Mouse (Mus musculus) heart, adult 9 months (tissue): ENCODE results near the gene Tmem63c.

Source experiments
- DNase-seq, 2 experiments: peaks; one replicate each; pipeline ENCODE4 v3.0.0; 2022; ENCODE audit warnings: low spot score in 2 of 2

Tmem63c gene

DNA sequence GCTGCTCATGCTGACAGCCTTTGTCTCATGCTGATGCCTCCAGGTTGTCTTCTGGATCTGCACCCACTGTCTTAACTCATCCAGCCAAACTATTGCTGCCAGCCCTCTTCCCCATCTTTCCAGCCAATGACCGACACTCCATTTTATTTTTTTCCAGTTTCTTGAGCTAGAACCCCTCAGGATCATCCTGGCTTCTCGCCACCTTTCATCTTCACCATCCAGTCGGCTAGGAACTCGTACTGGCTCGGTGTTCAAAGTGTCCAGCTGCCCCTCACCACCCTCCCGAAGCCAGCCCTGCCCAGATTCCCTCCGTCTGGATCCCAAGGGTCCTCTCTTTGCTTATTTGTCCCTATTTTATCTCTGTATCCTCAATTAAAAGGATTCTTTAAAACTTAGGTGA is 33.7 kb downstream of the Tmem63c start:
- DNase-seq = no peak

DNA sequence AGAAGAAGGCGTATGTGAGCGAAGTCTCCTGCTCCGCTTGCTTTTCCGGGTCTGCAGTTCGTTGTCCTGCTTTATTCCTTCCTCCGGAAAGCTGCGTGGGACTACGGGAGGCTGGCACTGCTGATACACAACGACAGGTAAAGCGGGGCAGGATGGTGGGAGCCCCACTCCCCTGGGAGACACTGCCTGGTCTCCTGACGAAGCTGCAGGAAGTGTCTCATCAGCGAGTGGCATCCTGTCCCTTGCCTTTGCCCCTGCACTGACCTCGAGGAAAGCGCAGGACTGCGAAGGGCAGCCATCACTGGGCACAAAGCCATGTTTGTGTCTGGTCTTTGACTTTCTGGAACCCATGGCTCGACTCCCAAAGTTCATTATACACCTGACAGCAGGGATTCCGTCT is 35.9 kb downstream of the Tmem63c start:
- DNase-seq = no peak

DNA sequence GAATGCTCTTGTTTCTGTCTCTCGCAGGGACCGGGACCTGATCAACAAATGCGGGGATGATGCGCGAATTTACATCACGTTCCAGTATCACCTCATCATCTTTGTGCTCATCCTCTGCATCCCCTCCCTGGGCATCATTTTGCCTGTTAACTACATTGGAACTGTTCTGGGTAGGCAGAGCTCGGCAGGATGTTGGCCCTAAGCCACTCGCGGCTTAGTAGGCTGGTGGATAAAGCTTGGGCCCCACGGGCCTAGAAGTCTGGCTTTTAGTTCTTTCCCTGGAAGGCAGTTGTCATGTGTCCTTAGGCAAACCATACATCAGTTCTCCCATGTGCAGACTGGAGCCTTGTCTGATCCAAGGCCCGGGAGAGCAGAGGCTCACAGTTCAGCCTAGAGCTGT is 44.3 kb downstream of the Tmem63c start:
- DNase-seq = no peak

DNA sequence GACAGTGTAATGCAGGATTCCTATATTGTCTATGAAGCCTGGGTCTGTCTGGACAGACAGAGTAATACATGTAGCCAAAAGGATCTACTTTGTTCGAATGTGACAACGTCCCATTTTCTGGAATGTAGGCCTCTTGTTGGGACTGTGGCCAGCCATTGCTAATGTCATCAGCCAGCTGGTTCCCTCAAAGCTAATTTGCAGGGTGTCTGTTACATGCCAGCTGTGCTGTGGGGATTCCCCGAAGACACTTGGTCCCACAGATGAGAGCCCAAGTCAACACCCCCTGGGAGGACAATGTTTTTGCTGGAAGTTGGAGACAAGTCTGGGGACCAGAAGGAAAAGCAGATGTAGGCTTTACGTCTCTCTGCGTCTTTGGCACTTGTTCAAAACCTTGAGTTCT is 45.3 kb downstream of the Tmem63c start:
- DNase-seq = no peak

DNA sequence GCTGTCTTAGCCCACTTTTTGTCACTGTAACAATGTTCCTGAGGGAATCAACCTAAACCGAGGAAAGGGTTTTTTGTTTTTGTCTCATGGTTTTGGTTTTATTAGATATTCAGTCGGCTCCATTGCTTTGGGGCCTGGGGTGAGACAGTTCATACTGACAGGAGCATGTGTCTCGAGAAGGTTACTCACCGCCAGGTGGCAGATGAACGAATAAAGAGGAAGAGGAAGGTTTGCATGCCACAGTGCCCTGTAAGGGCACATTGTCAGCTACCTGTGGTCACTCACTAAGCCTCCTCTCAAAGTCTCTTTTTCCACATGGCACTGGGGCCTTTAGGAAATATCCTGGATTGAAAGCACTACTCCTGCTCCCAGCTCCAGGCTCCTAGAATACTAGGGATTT is 49.4 kb downstream of the Tmem63c start:
- DNase-seq = no peak

DNA sequence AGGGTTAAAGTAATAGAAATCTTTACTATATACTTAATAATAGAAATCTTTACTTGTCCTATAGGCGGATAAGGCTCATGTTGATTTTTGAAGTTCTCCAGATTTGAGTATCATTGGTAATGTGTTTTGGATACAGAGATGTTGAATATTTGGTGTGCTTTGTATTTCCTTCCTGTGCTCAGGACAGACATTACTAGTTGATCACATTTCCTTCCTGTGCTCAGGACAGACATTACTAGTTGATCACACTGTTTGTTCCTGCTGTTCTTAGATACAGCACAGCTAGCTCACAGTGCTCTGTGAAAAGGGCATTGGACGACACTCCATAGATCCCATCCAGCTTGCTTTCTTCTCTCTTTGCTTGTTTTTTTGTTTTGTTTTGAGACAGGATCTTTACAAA is 55.5 kb downstream of the Tmem63c start:
- DNase-seq = no peak

DNA sequence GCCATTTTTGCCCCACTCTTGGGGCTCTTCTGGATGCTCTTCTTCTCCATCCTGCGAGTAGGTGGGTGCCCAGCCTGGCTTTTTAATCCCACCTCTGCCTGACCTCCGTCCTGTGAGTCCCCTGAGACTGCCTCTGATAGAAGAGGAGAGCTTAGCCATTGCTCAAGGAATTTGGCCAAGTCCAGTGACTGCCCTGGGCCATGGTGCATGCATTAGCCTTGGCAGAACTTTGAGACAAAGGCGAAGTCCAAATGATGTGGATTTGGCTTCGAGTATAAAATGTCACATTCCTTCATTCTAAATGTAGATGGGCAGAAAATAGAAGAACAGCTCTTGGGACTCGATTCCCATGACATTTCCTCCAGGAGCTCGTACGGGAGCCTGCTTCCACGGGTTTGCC is 61.7 kb downstream of the Tmem63c start:
- DNase-seq = no peak

DNA sequence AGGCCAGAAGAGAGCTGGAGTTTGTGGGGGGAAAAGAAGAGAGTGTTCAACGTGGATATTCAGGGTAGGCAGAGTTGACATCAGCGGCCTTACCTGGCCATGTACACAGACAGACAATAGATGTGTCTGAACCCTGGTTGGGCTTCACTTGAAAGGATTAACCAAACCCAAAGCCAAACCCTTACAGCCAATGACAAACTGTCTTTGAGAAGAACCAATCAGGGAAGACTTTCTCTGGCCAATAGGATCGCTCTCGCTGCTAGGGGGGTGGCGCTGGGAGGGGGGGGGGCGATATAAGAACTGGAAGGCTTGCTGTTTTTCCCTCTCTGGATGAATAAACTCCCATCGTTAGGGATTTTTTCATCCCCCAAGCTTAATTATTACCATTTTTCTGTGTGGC is 66.1 kb downstream of the Tmem63c start:
- DNase-seq = no peak

DNA sequence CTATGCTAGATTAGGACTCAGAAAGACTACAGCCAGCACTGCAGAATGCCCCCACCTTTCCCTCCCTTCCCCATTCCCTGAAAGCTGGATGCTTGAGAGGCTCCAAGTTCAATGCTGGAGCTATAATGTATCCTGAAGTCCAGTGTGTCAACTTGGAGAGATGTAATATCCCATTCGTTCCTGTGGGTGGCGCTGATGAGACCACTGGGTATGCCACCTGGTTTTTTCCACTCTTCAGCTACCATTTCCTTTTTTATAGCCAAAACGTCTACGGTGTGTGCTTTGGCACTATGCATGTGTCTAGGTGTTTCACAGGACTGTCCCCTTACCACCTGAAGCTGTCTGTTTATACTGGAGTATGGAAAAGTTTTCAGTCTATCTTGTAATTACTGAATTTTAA is 67.2 kb downstream of the Tmem63c start:
- no peak for DNase-seq

DNA sequence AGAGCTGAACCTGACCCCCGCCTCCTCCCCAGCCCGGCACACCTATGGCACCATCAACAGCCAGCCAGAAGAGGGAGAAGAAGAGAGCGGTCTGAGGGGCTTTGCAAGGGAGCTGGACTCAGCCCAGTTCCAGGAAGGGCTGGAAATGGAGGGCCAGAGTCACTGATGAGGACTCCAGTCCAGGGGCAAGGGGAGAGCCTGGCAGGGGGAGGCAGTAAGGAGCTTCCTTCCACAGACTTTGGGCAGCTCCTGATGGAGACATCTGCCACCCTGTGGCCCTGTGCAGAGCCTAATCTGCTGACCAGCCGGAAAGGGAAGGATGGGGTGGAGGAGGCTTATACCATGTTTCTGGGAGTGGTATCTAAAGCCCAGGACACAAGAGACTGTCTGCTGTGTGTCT is 68.1 kb downstream of the Tmem63c start:
- no peak for DNase-seq

DNA sequence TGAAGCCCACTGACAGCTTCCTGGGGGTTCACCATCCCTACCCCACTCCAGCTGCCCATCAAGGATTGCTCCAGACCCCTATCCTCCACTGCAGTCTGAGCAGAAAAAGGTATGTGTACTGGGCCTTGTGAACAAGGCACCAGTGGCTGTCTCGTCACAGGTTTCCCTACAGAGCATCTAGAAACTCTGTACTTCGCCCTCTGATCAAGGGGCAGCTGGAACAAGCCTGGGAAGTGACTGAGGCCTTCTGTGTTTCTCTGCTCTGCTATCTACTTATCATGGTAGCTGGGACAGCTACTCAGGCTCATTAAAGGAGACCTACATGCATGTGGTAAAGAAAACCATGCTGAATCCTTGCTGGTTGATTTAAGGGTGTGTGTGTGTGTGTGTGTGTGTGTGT is 68.6 kb downstream of the Tmem63c start:
- DNase-seq = no peak

DNA sequence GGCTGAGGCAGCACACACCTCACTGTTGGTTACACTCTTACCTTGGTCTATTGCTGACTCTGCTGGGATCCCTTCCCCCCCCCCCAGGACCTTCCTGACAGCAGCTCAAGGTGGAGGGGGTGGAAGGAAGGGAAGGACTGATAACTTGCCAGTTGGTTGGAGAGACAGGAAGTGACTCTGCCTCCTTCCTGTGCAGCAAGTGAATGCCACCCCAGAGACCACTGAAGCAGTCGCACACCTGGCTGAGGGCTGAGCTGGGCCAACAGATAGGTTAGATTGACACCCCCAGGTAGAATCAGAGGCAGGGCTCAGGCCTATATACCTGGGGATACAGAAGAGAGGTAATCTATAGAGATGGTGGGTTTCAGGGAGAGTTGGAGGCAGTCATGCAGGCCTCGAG is 70.8 kb downstream of the Tmem63c start:
- DNase-seq = no peak

DNA sequence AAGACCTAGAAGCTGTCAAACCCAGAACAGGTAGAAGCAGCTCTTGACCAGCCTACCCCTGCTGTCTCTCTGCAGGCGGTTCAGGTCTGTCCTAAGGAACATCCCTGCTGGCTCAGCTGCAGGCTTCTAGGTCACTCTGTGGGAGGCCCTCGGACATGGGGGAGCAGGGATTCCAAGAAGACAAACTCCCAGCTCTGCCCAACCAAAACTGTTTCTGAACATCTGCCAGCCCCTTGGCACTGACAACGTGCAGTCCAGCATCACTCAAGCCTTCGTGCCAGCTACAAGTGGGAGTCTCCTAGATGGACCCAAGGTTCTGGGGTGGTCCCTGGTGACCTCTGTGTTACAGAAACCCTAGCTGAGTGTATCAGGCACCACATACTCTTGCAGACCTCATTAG is 72.1 kb downstream of the Tmem63c start:
- no peak for DNase-seq

DNA sequence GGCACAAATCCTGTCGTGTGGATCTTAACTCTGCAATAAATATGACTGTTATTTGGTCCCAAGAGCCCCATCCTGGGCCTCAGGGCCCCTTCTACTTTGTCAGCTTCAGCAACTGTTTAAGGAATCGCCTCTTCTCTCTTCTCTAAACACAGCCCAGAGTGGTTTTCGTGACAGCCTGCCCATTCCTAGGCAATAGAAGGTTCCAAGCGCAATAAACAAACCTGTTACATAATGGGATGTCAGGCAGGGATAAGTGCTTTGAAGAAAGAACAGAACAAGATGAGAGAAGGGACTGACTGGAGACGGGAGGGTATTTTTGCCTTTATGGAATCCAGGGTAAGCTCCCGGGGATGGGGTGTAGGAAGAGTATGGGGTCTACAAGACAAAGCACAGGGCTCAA is 72.5 kb downstream of the Tmem63c start:
- DNase-seq = no peak

DNA sequence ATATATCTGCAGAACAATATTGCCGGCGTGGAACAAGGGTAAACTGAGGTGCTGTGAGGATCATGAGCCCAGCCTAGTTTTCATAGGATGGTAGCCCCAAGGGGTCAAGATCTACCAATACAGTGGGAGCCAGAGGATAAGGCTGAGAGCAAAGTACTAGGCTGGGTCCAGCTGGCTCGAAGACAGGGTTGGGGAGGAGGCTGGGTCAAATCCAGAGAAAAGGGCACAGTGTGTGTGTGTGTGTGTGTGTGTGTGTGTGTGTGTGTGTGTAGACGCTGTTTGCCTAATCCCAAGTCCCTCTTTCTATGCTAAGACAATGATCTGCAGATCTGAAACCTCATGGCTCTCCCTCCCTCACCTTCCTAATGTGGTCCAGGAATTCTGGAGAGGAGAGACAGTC is 79.2 kb downstream of the Tmem63c start:
- no peak for DNase-seq

DNA sequence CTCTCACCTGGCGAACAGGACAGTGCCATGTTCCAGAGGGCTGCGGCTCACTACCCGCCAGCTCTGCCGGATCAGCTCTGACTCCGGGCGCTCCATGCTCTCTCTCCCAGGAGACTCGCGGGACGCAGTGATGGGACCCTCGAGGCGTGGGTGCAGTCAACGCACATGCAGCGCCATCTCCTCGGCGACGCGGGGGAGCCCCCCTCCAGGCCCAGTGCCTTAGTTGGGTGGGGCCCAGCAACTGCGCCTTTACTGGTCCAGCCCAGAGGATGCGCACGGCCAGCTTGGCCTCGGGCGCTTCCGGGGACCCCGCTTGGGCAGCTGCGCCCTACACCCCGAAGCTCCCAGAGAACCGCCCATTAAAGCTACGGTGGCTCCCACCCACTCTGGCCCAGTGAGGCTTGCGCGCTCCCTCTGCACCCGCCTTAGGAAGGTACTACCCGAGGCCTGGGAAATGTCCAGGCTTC is 81.1 kb downstream of the Tmem63c start, which contains the start of gene Ngb:
TSS of gene Ngb (minus strand) at position 375 of the 467 bp plus-strand sequence.
- DNase-seq = no peak

DNA sequence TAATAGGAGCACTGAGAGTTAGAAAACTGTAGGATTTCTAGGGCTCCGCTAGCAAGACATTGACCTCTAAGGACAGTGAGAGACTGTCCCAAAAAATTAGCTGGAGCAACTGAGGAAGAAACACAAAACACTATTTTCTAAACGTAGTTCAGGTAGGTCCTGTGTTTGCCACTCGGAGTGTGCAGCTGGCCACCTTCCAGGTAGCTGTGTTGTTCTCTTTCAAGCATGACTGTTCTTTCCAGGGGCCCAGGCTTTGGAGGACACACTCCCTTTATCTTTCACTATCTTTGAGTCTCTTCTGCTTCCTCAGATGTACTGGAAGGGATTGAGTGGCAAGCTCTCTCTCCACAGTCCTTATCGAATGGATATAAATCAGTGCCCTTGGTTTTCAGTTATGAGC is 82.3 kb downstream of the Tmem63c start:
- DNase-seq = no peak

DNA sequence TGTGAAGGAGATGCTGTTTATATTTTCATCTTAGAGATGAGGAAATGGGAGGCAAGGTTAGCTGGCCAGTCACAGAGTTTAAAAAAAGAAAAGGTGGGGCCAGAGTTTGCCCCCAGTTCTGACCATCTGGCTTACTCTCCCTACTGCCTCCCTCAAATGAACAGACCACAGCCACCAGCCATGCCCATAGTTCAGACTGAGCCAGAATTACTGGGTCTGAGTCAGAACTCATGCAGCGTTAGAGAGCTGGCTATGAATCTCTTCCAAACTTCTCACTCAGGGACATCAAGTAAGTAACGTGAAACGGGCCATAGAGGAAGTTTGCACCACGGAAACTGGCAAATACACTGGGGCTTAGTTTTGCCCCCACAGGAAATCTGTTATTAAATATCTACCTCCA is 83.7 kb downstream of the Tmem63c start:
- no peak for DNase-seq

DNA sequence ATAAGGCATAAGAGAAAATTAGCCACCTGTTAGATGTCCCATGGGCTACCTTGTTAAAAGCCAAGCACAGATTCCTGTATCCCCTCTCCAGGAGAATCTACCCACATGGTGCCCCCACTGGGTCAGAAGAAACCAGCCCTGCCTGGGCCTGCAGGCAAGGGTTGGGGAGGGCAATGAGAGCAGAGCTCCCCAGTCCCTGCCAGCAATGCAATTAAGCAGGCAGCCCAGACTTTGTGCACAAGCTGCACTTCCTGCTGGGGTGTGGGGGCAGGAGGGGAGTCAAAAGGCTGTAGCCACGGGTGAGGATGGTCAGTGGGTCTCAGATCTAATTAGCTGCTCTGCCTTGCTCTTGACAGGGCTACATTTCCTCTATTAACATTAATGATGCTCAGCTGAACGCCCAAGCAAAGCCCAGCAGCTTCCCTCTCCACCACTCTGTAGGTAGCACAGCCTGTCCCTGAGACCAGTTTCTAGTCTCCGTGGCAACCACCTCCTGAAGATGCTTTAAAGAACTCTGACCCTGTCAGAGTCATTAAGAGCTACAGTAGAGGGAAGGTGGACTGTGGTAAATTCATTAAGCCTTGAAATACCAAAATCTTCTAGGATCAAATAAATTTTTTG is 86.3 kb downstream of the Tmem63c start:
- DNase-seq = no peak

DNA sequence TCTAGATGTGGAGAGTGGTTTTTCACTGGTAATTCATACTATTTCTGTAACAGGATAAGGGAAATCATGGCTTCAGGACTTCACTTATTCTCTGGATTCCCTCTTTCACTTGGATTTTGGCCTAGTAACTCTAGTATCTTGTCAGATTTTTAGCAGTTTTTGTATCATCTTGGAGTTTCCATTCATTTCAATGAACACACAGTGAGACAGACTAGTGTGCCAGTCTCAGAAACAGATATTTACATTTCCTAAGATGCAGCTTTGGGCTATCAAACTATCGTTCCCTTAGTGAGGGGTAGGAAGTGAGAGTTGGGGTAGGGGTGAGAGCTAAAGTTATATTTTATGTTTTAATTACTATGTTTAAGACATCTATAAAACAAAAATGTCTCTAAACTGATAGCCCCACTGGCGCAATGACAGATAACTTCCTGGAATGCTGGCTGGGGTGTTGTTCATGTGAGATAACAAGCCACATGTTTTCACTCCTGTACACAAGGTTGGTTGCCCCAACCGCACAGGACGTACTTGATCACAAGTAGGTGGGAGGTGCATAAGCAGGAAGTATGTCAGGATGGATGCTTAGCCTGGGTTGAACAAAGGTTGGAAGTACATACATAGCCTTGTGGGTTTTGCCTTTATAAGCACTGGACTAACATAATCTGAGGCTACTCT is 100.9 kb downstream of the Tmem63c start:
- DNase-seq = no peak

DNA sequence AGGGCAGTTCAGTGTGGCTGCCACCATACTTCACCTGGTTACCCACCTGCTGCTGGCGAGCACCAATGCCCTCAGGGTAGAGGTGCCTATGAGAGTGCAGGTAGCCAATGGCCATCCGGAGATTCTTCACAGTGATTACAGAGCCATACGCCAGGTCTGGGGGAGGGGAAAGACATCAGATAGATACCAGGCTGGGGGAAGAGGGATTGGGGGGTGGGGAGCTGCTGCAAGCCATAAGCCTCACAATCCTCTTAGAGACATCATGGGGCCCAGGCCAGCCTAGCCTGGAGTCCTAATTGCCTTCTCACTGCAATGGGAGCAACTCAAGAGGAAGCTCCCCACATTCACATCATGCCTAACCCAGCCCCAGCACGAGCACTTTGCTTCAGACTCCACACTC is 106.1 kb downstream of the Tmem63c start:
- DNase-seq = no peak

DNA sequence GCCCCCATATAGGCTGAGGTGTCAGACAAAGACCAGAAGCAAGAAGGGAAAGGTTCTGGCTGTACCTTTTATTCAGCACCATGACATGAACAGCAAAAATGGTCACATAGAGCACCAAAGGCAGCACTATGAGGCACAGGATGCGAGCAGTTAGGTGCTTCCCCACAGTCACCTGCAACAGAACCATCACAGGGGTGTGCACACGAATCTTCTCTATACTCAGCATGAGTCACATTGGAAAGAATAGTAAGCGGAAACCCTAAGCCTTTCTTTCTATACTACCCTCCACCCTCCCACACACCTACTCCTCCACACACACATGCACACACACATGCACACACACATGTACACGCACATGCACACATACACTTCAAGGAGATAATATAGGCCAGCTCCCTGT is 109.1 kb downstream of the Tmem63c start:
- no peak for DNase-seq

DNA sequence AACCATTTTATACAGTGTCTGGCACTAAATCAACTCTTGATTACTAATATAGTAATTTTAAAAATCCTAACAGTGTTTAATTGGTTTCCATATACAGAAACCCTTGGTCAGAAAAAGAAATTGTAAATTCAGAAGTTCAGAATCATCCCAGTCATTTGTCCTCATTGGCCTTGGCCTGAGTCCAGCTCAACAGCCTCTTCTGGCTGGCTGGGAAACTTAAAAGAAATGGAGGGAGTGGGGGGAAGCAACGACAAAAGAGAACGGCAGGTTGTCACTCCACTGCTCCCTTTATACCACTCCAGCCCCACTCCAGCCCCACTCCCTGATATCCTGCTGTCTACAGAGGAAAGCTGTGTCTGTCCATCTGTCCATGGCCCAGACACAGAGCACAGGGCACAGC is 110.0 kb downstream of the Tmem63c start:
- DNase-seq = no peak

DNA sequence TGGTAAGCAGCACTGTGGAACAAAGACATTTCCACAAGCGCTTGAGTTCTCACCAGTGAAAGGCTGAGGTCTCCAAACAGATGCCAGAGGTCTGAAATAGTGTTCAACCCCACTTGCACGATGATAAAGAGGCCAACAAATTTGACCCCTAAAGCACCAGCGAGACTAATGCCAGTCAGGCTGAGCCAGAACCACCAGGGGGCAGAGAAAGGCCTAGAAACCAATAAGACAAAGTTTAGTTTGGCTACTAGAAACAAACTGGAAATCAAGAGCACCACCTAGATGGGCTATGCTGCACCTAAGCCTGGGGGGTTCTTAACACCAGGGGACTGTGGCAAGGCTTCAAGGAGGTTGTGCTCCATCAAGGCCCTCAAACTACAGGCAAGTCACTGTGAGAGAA is 110.5 kb downstream of the Tmem63c start:
- no peak for DNase-seq
